Mouse (Mus musculus) kidney, adult 9 months (tissue): Measurements from ENCODE around the gene Rnf26.
A peak's percentile ranks its signal among the peaks of the same experiment; 100 is the strongest.

Experiments
- DNase-seq: peaks from one replicate; pipeline ENCODE4 v3.0.0; 2022

Gene Rnf26

DNA sequence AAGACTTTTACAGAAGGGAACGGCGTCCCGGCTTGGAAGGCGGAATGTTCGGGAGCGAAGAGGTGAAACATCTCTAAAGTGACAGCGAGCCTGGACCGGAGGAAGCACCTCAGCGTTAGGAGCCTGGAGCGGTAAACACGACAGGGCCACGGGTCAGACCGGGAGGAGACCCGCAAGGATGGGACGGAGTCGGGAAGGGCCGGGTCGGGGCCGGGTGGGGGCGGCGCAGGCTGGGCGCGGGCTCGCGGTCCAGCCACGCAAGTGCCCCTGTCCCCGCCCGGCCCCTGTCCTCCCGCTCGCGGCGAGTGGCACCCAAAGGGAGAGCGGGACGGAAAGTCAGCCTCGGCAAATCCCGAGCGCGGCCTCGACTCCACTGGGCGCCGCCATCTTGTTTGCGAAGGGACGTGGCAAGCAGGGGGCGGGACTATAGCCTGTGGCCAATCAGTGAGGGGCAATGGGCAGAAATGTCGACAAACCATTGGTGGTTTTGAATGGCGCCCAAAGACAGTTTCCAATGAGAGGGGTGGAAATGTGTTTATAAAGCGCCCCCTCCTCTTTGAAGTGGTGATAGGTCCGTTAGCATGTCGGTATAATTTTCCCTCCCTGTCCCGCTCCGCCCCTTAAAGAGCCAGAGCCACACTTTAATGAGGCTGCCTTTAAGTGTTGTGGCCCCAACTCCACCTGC lies at the start of gene Rnf26, which contains the start of gene Gm49380:
Rnf26 (minus strand) TSS at position 413 of the 685 bp plus-strand sequence.
Gm49380 (minus strand) TSS at position 396 of the 685 bp plus-strand sequence.
- peak; percentile 99 for DNase-seq

DNA sequence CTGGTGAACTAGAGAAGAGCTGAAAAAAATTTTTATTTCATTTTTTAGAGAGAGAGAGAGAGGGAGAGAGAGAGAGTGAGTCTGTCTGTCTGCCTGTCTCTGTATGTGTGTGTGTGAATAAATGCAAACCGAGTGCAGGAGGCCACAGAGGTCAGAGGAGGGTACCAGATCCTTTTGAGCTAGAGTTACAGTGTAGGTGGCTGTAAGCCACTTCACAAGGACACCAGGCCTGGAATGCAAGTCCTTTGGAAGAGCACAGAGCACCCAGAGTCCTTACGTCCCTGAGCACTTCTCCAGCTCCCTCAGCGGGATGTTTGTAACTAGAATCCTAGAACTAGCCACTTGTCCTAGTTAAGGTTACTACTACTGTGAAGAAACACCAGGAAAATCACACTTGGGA lies 46.6 kb upstream of the Rnf26 start:
- no peak for DNase-seq

DNA sequence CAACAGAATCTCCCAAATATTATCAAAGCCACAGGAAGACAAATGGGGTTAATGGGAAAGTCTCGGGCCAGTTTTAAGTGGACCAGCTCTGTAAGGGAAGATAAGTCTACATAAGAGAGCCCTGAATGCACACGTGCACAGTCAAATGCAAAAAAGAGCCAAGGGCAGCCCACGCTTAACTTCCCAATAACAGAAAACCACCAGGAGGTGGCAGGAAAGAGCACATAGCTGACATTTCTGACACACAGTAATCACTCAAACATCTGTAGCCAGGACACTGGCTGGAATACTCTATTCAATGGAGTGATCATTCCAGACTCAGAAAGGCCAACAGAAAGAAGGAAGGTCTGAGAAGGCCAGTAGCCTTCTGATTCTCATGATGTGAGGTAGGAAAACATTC lies 34.0 kb upstream of the Rnf26 start:
- peak; percentile 45 for DNase-seq

DNA sequence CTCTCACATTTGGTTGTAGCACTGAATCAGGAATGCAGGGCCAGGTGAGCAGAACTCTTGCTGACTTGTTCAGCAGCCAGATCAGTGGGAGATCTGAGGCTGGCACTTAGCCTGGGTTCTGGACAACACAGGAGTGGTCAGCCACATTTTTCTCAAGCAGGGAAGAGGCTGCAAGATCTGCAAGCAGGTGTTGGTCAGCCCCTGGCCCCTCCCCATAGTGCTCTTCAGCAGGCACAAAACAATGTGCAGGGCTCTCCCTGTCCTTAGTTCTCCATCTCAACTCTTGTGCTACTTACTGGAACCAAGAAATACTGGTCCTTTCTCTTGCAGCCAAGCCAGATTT lies 31.4 kb upstream of the Rnf26 start:
- no peak for DNase-seq

DNA sequence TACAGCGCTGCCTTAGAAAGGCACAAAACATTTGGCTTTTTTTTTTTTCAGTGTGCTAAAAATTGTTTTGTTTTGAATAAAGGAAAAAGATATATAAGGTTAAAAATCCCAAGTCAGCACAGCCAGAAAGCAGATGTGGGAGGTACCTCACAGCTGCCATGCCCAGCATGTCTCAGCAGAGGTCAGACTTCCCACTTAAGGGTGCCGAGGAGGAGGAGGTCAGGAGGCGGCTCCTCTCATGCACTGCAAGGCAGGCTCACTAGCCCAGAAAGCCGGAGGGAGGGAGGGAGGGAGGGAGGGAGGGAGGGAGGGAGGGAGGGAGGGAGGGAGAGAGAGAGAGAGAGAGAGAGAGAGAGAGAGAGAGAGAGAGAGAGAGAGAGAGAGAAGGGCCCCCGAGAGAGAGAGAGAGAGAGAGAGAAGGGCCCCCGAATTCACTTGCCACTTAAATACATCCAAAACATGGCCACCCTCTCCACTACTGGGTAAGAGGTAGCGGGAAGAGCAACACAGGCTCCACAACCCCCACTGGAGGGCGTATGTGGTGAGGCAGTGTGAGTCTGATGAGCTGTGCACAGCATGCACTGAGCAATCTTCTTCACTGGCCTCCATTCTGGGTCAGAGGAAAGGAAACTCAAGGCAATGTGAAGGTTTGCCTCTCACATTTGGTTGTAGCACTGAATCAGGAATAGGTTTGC lies 30.9 kb upstream of the Rnf26 start:
- peak; percentile 66 for DNase-seq

DNA sequence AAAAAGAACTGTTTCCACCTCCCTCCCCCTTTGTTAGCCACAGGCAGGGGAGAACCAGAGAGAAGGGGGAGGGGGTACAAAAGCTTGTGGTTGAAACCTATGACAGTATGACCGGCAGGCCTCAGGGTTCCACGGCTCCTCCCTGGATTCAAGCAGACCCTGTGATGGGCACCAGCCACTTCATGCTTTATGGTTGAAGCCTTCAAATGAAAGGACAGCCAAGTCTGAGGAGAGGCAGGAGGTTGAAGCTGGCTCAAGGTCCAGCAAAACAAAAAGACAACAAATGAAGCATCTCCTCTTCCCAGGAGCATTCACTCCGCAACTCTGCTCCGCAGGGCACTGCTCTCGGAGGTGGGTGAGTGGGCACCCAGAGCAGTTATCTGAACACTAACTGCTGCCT lies 30.1 kb upstream of the Rnf26 start:
- no peak for DNase-seq

DNA sequence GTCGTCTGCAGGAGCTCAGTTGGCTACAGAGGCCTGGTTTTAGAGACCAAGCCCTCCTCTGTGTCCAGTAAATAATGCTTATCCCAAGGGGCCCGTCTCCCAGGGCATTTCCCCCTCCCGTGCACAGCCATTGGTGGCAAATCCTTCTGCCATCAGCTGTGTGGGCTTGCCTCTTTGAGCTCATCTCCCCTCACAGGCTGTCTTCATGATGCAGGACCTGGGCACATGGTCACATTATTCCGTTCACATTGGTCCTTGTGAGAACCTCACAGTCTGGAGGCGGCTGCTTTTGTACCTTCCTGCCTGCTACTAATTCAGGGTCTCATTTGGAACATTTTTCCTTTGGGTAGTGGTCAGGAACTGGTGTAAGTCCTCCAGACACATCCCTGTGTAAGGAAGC lies 28.6 kb upstream of the Rnf26 start:
- no peak for DNase-seq

DNA sequence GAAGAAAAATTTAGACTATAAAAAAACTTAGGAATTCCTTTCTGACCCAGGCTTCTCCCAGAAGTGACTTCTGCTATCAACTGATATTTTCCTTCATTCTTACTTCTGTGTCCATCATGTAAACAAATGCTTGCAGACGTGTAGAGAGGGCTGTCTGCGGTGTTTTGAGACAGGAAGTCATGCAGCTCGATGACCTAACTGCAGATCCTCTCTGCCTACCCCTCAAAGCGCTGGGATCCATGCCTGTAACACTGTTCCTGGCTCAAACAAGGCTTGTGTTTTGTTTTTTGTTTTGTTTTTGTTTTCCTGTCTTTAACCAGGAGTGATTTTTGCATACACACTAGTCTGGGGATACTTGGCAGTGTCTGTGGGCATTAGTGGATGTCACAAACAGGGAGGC lies 24.5 kb upstream of the Rnf26 start:
- DNase-seq = no peak

DNA sequence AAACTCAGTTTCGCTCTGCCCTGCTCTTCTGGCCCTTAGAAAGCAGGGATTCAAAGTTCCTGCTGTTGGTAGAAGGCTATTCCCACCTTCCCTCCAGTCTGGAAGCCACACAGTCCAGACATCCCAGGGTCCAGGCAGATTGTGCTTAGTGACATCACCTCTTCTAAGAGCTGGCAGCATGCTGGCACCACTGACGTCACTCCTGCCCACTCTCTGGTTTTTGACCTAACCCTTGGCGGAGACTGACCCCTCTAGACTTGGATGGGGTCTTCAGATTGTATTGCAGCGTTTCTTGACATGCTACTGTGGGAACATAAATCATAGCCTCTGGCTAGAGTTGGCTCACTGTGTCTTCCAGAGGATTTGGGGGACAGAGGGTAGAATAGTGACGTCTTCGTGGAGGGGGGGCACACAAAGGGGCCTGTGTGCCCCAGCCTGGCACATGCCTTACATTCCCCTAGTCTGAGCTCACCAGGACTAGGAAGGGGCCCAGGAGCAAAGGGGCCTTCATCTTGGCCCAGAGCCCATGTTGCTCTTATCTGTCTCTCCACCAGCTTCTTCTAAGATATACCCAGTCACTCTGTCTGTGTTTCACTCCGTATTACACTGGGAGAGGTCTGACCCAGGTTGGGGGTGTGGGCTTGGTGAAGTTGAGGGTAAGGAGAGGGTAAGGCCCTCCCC lies 22.6 kb upstream of the Rnf26 start:
- DNase-seq = no peak

DNA sequence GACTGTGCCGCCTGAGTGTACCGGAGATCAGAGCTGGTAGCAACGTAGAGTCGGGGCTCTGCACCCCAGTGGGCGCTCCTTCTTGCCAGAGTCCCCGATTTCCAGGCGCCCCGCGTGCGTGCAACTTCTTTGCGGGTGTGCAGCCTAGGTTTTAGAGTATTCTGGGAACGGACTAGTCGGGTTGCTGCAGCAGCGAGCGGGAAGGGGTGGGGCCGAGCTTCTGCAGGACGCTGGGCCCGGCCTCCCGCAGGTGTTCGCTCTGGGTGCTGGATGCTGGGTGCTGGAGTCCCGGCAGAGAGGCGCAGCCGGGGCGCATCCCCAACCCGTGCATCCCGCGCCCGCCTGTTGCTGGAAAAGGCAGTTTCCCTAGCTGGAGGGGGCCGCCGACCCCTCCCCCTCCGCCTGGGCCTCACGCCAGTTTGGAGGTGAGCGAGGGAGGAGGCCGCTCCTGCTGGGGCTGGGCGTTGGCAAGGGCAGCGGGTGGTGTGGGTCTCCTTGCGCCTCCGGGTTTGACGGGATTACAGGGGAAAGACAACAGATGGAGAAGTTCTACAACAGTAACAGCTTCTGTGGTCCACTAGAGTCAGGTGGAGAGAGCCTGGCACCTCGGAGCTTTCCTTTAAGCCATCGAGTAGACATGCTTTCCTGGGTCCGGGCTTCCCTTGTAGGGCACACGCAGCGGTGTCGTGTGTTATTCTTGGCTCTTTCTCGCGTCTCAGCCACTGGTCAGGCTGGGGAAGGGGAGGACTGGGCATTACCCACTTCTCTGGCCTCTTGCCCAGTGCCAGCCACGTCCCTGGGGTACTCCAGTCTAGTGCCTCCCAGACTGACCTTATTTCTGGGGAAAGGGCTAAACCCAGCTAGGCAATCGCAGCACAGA lies 21.8 kb upstream of the Rnf26 start:
- peak; percentile 39 for DNase-seq

DNA sequence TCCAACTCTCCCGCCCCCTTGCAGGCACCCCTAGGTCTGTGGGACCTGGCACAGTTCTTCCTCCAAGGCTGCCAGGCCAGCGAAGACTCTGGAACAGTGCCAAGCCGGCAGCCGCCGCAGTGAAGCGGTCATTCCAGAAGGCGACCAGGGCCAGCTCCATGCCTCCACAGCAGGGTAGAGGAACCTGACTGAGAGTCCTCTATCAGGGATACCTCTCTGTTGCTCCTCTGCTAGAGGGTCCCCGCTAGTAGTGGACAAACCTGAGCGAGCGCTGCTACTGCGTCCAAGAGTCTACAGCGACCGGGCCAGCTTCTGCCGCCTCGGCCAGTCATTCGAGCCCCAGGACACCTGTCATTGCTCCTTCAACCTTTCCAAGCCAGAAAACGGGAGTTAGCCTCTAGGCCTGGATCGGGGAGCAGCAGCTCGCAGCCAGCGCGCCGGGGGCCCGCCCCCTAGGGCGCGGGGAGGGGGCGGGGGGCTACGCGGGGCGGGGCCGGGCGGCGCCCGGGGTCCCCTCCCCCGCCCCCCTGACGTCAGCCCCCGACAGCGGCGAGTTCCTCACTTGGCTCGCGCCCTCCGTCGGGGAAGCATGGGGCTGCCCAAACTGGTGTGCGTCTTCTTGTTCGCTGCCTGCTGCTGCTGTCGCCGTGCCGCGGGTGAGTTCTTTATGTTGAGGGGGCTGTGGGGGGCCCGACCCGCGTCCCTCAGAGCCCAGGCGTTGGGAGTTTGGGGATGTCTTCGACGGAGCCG lies 21.0 kb upstream of the Rnf26 start, which contains the start of gene Mcam:
Mcam (plus strand) TSS at position 369 of the 750 bp plus-strand sequence.
- DNase-seq = peak; percentile 77

DNA sequence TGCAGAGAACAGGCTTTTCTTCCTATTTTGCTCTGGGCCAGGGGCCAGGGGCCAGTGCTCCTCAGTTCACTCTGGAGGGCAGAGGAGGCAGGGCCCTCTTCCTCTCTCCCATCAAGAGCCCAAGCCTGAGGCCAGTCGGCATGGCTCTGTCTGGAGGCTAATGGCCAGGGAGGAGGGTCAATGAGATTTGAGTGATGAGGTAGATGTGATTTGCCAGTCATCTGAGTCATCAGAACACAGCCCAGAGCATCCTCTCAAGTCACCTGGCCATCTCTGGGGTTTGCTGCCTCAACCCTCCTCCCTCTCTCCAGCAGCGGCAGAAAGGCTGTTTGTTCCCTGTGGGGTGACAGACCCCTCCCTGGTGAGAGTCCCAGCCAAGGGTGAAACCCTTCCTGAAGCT lies 20.0 kb upstream of the Rnf26 start:
- DNase-seq = no peak

DNA sequence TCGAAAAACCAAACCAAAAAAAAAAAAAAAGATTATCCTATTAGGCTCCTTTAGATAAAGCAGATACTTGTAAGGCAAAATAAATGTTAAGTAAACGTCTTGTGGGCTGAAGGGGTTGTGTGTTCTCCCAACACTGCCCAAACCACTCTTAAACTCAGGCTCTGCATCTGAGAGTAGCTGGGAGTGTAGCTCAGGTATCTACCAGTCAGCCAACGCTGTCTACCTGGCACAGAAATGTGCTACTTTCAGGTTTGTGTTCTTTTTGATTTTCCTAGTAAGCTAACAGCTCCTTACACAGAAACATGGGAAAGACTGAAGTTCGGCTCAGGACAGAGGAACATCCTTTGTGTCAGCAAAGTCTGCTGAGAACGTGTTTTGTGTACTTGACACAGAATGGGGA lies 18.9 kb upstream of the Rnf26 start:
- DNase-seq = no peak

DNA sequence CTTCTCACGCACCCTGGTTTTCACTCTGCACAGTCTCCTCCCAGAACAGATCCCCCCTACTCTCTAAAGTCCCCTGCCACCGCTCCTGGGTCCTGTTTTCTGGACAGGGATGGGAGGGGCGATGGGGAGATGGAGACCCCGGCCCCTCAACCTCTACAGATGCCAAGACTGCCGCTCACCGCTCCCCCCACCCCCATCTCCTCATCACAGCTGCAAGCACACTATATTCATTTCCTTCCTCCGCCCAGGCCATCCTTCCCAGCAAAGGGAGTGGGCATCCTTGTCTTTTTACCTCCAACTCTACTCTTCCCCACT lies 17.9 kb upstream of the Rnf26 start:
- DNase-seq = no peak

DNA sequence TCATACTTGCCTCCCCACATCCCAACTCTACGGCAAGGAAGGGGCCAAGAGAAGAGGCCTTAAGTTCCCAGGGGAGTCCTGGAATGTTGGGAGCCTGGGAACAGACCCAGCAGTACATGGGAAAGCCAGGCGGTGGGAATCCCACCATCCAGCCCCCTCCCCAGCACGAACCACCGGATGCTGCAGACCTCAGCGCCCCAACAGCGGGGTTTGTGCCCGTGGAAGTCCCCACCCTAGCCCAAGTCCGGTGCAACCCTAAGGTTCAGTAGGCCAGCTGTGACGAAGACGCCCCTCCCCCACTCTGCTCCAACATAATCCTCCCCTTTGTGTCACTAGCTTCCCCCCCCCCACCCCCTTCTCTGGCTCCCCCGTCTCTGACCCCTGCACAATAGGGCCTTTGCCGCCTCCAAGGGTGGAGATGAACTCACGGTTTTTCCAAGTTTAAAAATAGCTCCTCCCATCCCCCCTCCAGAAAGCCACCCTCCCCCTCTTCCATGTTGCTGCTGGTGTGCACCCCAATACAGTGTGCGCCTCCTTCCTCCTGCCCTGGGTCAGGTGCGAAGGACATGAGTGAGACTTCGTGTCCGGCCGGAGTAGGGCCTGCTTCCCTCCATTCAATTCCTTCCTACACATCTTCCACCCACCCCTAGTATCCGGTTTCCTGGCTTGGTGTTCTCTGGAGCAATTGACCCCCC lies 17.4 kb upstream of the Rnf26 start:
- peak; percentile 38 for DNase-seq

DNA sequence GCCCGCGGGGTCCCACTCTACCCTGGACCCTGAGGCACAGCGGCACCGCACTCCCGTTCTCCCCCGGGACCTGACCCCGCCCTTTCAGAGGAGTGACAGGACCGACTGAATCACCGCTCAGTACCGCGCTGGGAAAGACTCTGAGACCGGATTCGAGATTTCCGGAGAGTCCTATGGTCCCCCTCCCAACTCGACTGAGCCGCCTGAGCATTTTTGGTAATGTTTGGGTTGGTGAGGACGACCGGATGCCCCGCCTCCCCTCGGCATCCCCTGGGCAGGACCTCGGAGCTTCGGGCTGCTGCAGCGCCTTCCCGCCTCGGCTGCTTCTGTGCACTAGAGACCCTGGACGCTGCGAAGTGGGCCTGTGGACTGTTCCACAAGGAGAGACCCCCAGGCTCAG lies 16.7 kb upstream of the Rnf26 start:
- peak; percentile 84 for DNase-seq

DNA sequence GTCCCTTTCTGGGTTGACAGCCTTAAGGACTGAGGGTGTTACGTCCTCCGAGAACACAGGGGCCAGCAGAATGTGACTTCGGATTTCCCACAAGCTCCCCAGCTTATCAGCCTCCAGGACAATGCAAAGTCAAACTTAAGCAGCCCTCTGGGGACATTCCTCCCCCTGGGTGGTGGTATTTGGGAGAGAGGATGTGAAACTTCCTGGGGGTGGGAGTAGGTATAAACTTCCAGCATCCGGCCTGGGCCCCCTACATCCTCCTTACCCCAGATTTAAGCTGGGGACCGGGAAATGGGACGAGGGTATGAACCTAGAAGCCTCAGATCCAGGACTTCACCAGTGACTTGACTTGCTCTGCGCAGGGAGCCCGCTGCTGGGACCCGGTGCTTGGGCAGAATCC lies 16.3 kb upstream of the Rnf26 start:
- DNase-seq = no peak

DNA sequence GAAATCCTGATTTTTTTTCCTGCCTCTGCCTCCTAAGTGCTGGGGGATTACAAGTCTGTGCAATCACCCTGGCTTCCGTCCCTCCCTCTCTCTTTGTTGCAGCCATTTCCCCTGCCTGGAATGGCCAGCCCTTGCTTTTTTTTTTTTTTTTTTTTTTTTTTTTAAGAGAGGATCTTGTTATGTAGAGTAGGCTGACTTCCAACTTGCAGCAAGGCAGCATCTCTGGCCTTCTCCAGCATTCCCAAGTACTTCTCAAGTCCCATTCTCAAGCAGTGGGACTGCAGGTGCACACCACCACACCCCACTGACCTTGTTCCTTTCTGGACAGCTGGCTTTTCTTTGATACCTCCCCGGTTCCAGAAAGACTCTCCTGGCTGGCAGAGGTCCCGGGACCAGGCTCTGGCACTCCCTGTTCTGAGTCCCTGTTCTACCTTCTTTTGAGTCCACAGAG lies 14.1 kb upstream of the Rnf26 start:
- DNase-seq = peak; percentile 87

DNA sequence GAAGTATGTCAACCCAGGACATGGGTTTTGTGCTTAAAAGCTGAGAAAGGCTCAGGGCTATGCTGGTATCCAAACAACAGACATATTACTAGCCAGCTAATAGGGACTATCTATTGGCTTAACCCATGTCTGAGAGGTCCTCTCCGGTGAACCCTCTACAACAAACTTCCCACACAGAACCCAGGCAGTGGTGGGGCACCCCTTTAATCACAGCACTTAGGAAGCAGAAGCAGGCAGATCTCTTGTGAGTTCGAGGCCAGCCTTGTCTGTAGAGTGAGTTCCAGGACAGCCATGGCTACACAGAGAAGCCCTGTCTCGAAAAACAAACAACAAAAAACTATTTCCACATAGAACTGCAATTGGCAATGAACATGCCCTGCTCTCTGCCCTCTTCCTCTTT lies 13.4 kb upstream of the Rnf26 start:
- DNase-seq = no peak

DNA sequence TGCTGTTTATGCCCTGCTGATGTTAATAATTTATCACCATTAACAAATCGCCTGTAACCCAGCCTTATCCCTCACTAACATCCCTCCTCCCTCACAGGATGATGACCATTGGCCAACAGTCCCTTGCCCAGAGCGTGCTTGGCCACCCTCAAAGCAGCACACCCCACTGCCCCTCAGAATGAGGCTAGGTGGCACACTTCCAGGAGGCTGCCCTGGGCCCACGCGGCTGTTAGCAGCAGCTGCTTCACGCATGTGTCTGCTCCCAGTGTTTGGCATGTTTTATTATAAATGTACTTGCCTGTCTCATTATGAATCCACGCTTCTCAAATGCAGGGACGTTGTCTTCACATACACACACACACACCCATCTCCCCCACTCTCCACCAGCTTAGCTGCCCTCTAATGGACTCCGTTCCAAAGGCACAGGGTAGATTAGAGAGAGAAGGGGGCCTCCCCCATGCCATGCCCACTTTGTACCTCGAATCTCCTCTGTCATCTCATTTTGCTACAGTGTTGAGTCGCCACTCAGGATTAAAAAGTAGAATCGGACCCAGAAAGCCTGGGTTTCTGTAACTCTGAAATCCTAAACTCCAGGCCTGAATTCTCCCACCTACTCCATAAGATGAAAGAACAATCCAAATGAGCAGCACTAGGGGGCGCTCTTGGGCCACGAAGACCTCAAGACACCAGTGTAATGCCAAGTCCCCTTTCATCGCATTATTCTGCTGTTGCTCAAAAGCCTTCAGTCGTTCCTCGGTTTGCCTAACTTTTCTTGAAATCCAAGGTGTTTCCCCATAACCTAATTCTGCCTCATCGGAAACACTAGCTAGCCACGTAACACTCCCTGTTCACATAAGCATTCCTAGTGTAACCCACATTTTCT lies 12.5 kb upstream of the Rnf26 start:
- peak; percentile 94 for DNase-seq

DNA sequence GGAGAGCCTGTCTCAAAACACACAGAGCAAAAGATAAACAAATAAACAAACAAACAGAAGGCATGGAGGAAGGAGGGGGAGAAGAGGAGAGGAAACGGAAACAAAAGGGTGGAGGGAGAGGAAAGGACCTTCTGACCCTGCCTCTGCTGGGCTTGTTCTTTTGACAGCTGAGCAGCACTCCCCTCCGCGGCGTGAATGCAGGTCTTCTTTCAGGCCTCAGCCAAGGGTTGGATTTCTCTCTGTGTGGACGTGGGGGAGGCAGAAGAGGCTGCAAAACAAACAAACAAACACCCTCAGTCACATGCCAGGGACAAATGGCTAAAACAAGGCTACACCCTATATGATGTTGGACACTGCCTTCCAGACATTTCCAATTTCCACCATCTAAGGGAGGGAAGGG lies 11.7 kb upstream of the Rnf26 start:
- DNase-seq = no peak
